Mouse (Mus musculus): ENCODE measurements around the gene Armc7. TPM values are rescaled to one million over a fixed set of nuclear protein-coding genes. Genes with fewer than 3 reads are reported as not detected.
A peak's percentile ranks its signal among the peaks of the same experiment; 100 is the strongest.

Armc7 gene
- 1 to 10 TPM; 1.3 to 1.7 TPM for total RNA-seq (2021)
- long read RNA-seq, experiment 1, transcript Armc7-201 (3 exons, 2,260 nt) = major isoform, 5 of 6 reads
- long read RNA-seq, experiment 1, partial matches to known transcripts = 0 of 6 reads
- long read RNA-seq, experiment 1, other reads (novel, unspliced or antisense) = 0 of 6 reads
- long read RNA-seq, experiment 2, partial matches to known transcripts = 0 of 4 reads
- long read RNA-seq, experiment 2, other reads (novel, unspliced or antisense) = 0 of 4 reads

GRCm38 (mm10) chr11:115475025-115475757 is at the start of gene Armc7:
Gene Armc7, plus strand, starts transcription at chr11:115475667.
- intact Hi-C loops (cut with DNase I) = no loop called here
- DNase-seq = peak; percentile 94 to 97

- intact Hi-C loops (cut with DNase I) = loop anchor here (5.0 kb wide), 1 partner anchor 68 kb away; no protein-coding TSS in a partner anchor
- no peak for DNase-seq
Observed at GRCm38 (mm10) chr11:115425671-115426070, 49.8 kb upstream of the Armc7 start.

GRCm38 (mm10) chr11:115427482-115428331 is 47.8 kb upstream of the Armc7 start:
- peak; percentile 74 to 81 for DNase-seq
- intact Hi-C loops (cut with DNase I) = loop anchor here (2.0 to 5.0 kb wide), 2 partner anchors 45 to 70 kb away; no protein-coding TSS in a partner anchor

- intact Hi-C loops (cut with DNase I) = loop anchor here (2.0 to 5.0 kb wide), 2 partner anchors 43 to 72 kb away; no protein-coding TSS in a partner anchor
- DNase-seq = peak in 1 of 2 experiments; percentile 34
Observed at GRCm38 (mm10) chr11:115429307-115429706, 46.2 kb upstream of the Armc7 start.

GRCm38 (mm10) chr11:115430561-115430960 is 44.9 kb upstream of the Armc7 start:
- intact Hi-C loops (cut with DNase I) = no loop called here
- no peak for DNase-seq

GRCm38 (mm10) chr11:115432814-115433213 is 42.7 kb upstream of the Armc7 start:
- intact Hi-C loops (cut with DNase I) = no loop called here
- no peak for DNase-seq

GRCm38 (mm10) chr11:115433342-115433741 is 42.1 kb upstream of the Armc7 start:
- no peak for DNase-seq
- intact Hi-C loops (cut with DNase I) = no loop called here

- peak; percentile 37 to 57 for DNase-seq
- intact Hi-C loops (cut with DNase I) = no loop called here
Observed at GRCm38 (mm10) chr11:115435596-115436337, 39.7 kb upstream of the Armc7 start.

GRCm38 (mm10) chr11:115437571-115438122 is 37.8 kb upstream of the Armc7 start:
- intact Hi-C loops (cut with DNase I) = no loop called here
- no peak for DNase-seq

- intact Hi-C loops (cut with DNase I) = no loop called here
- no peak for DNase-seq
Observed at GRCm38 (mm10) chr11:115439326-115439725, 36.1 kb upstream of the Armc7 start.

- no peak for DNase-seq
- intact Hi-C loops (cut with DNase I) = no loop called here
Observed at GRCm38 (mm10) chr11:115439906-115440595, 35.4 kb upstream of the Armc7 start, which contains the start of gene Trim80. Gene Trim80, plus strand, starts transcription at chr11:115440545.

GRCm38 (mm10) chr11:115441417-115441816 is 34.0 kb upstream of the Armc7 start:
- intact Hi-C loops (cut with DNase I) = no loop called here
- no peak for DNase-seq

- intact Hi-C loops (cut with DNase I) = no loop called here
- peak in 1 of 2 experiments; percentile 58 for DNase-seq
Observed at GRCm38 (mm10) chr11:115446906-115447305, 28.6 kb upstream of the Armc7 start.

- no peak for DNase-seq
- intact Hi-C loops (cut with DNase I) = no loop called here
Observed at GRCm38 (mm10) chr11:115447321-115447885, 28.1 kb upstream of the Armc7 start.

- intact Hi-C loops (cut with DNase I) = no loop called here
- no peak for DNase-seq
Observed at GRCm38 (mm10) chr11:115448075-115448474, 27.4 kb upstream of the Armc7 start.

GRCm38 (mm10) chr11:115448998-115449397 is 26.5 kb upstream of the Armc7 start:
- intact Hi-C loops (cut with DNase I) = no loop called here
- no peak for DNase-seq

- intact Hi-C loops (cut with DNase I) = no loop called here
- DNase-seq = no peak
Observed at GRCm38 (mm10) chr11:115450176-115450575, 25.3 kb upstream of the Armc7 start.

- DNase-seq = no peak
- intact Hi-C loops (cut with DNase I) = no loop called here
Observed at GRCm38 (mm10) chr11:115451781-115452241, 23.7 kb upstream of the Armc7 start.

All from heart, postnatal 14 days (tissue).